Mouse (Mus musculus) embryonic fibroblast, embryonic 13.5 days (primary cell): ENCODE measurements around the gene H2-T22.
"Not testable (repeated sequence)": the region's sequence is repeated elsewhere in the genome, so short reads cannot be mapped to it uniquely, and the experiment has no call there.

Experiments
- CTCF ChIP-seq: IDR thresholded peaks from 2 replicates; pipeline ENCODE4 v1.5.1; 2011; ENCODE audit warnings: mild to moderate bottlenecking, control low read depth, low read length, moderate library complexity, borderline replicate concordance; ENCODE audit not compliant: insufficient read depth
- POLR2A ChIP-seq: IDR thresholded peaks from 2 replicates; pipeline ENCODE4 v1.6.1; 2011; ENCODE audit warnings: low read depth, mild to moderate bottlenecking, control low read depth, low read length, moderate library complexity

- TF ChIP-seq CTCF, POLR2A: not testable (repeated sequence)
Observed at GRCm38 (mm10) chr17:36040604-36041003, 1.9 kb downstream of the H2-T22 start.
